Mouse (Mus musculus): Measurements from ENCODE around the gene Fam71f2. TPM values are rescaled to one million over a fixed set of nuclear protein-coding genes. Genes with fewer than 3 reads are reported as not detected.

Gene Fam71f2
- polyA plus RNA-seq, 1 experiment from 2014 or later = 0.43 TPM

GRCm38 (mm10) chr6:29278513-29279267 is 703 bp upstream of the Fam71f2 start:
- Histone ChIP-seq H3K4me1 (0 out of 2 replicates have a peak, but pooled peaks cover 4% of the 10 kb centered on the region), H3K36me3 (peaks cover 12% of the 10 kb centered on the region; the same call in 1 of the 2 replicates), H3K4me2 (replicated peaks) (no peak overlapping the region), H3K27ac (replicated peaks) (no peak overlapping the region), H3K4me3 (replicated peaks) (no peak overlapping the region), H3K9ac (no peak overlapping the region), H3K27me3 (no peaks in the 10 kb centered on the region), H3K9me3 (replicated peaks) (no peaks in the 10 kb centered on the region)
- WGBS = 30% methylated on average over 8 of the region's 8 CpGs
- ATAC-seq (ENCODE audit: insufficient number of reproducible peaks, low FRiP score, low TSS enrichment, low read depth) = no peak

- Histone ChIP-seq H3K9ac (no peak overlapping the region), H3K27ac (replicated peaks) (no peak overlapping the region), H3K4me3 (replicated peaks) (no peak overlapping the region), H3K9me3 (replicated peaks) (no peaks in the 10 kb centered on the region), H3K4me1 (no peaks in the 10 kb centered on the region), H3K36me3 (0 out of 2 replicates have a peak, but pooled peaks cover 2% of the 10 kb centered on the region), H3K27me3 (no peaks in the 10 kb centered on the region), H3K4me2 (replicated peaks) (no peak overlapping the region)
- WGBS = 33% methylated on average over 7 of the region's 7 CpGs
- no peak for ATAC-seq (ENCODE audit: insufficient number of reproducible peaks, low FRiP score, low TSS enrichment, low read depth)
Observed at GRCm38 (mm10) chr6:29280671-29281070, 1.3 kb downstream of the Fam71f2 start.

- Histone ChIP-seq H3K27me3 (no peaks in the 10 kb centered on the region), H3K9ac (no peak overlapping the region), H3K9me3 (replicated peaks) (no peaks in the 10 kb centered on the region), H3K36me3 (no peaks in the 10 kb centered on the region), H3K4me2 (replicated peaks) (no peak overlapping the region), H3K4me3 (replicated peaks) (no peak overlapping the region), H3K4me1 (no peaks in the 10 kb centered on the region), H3K27ac (replicated peaks) (no peak overlapping the region)
- ATAC-seq (ENCODE audit: insufficient number of reproducible peaks, low FRiP score, low TSS enrichment, low read depth) = no peak
- 62% methylated on average over 7 of the region's 7 CpGs for WGBS
Observed at GRCm38 (mm10) chr6:29286870-29287269, 7.5 kb downstream of the Fam71f2 start.

- H3K36me3 ChIP-seq = no peaks in the 10 kb centered on the region
- H3K4me2 ChIP-seq (replicated peaks) = no peak overlapping the region
- H3K4me1 ChIP-seq = no peaks in the 10 kb centered on the region
- H3K9ac ChIP-seq = no peak overlapping the region
- H3K4me3 ChIP-seq (replicated peaks) = no peak overlapping the region
- no peak for ATAC-seq (ENCODE audit: insufficient number of reproducible peaks, low FRiP score, low TSS enrichment, low read depth)
- no peaks in the 10 kb centered on the region for H3K27me3 ChIP-seq
- no peaks in the 10 kb centered on the region for H3K9me3 ChIP-seq (replicated peaks)
- H3K27ac ChIP-seq (replicated peaks) = no peak overlapping the region
- WGBS = 35% methylated on average over 6 of the region's 6 CpGs
Observed at GRCm38 (mm10) chr6:29287481-29287880, 8.1 kb downstream of the Fam71f2 start.

- ATAC-seq (ENCODE audit: insufficient number of reproducible peaks, low FRiP score, low TSS enrichment, low read depth) = no peak
- no peak overlapping the region for H3K27ac ChIP-seq (replicated peaks)
- H3K4me2 ChIP-seq (replicated peaks) = no peak overlapping the region
- no peaks in the 10 kb centered on the region for H3K4me1 ChIP-seq
- no peaks in the 10 kb centered on the region for H3K36me3 ChIP-seq
- H3K4me3 ChIP-seq (replicated peaks) = no peak overlapping the region
- no peaks in the 10 kb centered on the region for H3K27me3 ChIP-seq
- no peak overlapping the region for H3K9ac ChIP-seq
- WGBS = 72% methylated on average over 5 of the region's 5 CpGs
- H3K9me3 ChIP-seq (replicated peaks) = no peaks in the 10 kb centered on the region
Observed at GRCm38 (mm10) chr6:29287944-29288343, 8.6 kb downstream of the Fam71f2 start.

- Histone ChIP-seq H3K9ac (no peak overlapping the region), H3K9me3 (replicated peaks) (no peaks in the 10 kb centered on the region)
- WGBS = 66% methylated on average over 6 of the region's 6 CpGs
Observed at GRCm38 (mm10) chr6:29288651-29289050, 9.3 kb downstream of the Fam71f2 start.

GRCm38 (mm10) chr6:29299112-29299511 is 19.7 kb downstream of the Fam71f2 start:
- no peak overlapping the region for H3K4me2 ChIP-seq (replicated peaks)
- H3K27ac ChIP-seq (replicated peaks) = no peak overlapping the region
- WGBS = 41% methylated on average over 2 of the region's 2 CpGs
- H3K36me3 ChIP-seq = no peaks in the 10 kb centered on the region
- H3K9ac ChIP-seq = no peak overlapping the region
- no peaks in the 10 kb centered on the region for H3K9me3 ChIP-seq (replicated peaks)
- H3K4me1 ChIP-seq = no peaks in the 10 kb centered on the region
- ATAC-seq (ENCODE audit: insufficient number of reproducible peaks, low FRiP score, low TSS enrichment, low read depth) = no peak
- H3K4me3 ChIP-seq (replicated peaks) = no peak overlapping the region
- H3K27me3 ChIP-seq = no peaks in the 10 kb centered on the region

More at GRCm38 (mm10) chr6:29288651-29289050, 9.3 kb downstream of the Fam71f2 start:
- Histone ChIP-seq H3K4me2 (replicated peaks) (no peak overlapping the region), H3K36me3 (no peaks in the 10 kb centered on the region), H3K4me3 (replicated peaks) (no peak overlapping the region), H3K27ac (replicated peaks) (no peak overlapping the region), H3K27me3 (no peaks in the 10 kb centered on the region), H3K4me1 (no peaks in the 10 kb centered on the region)
- no peak for ATAC-seq (ENCODE audit: insufficient number of reproducible peaks, low FRiP score, low TSS enrichment, low read depth)

- ATAC-seq (ENCODE audit: insufficient number of reproducible peaks, low FRiP score, low TSS enrichment, low read depth) = no peak
- H3K4me1 ChIP-seq = no peaks in the 10 kb centered on the region
- H3K36me3 ChIP-seq = no peaks in the 10 kb centered on the region
- H3K4me2 ChIP-seq (replicated peaks) = no peak overlapping the region
- H3K9me3 ChIP-seq (replicated peaks) = no peaks in the 10 kb centered on the region
- H3K9ac ChIP-seq = no peak overlapping the region
- H3K27ac ChIP-seq (replicated peaks) = no peak overlapping the region
- H3K27me3 ChIP-seq = no peaks in the 10 kb centered on the region
- H3K4me3 ChIP-seq (replicated peaks) = no peak overlapping the region
Observed at GRCm38 (mm10) chr6:29303251-29303650, 23.9 kb downstream of the Fam71f2 start.

GRCm38 (mm10) chr6:29303726-29304125 is 24.3 kb downstream of the Fam71f2 start:
- Histone ChIP-seq H3K4me2 (replicated peaks) (no peak overlapping the region), H3K27ac (replicated peaks) (no peak overlapping the region), H3K27me3 (no peaks in the 10 kb centered on the region), H3K4me1 (no peaks in the 10 kb centered on the region), H3K9ac (no peak overlapping the region), H3K36me3 (no peaks in the 10 kb centered on the region), H3K9me3 (replicated peaks) (no peaks in the 10 kb centered on the region), H3K4me3 (replicated peaks) (no peak overlapping the region)
- ATAC-seq (ENCODE audit: insufficient number of reproducible peaks, low FRiP score, low TSS enrichment, low read depth) = no peak
- 44% methylated on average over 5 of the region's 5 CpGs for WGBS

GRCm38 (mm10) chr6:29305462-29305861 is 26.1 kb downstream of the Fam71f2 start:
- Histone ChIP-seq H3K27ac (replicated peaks) (no peak overlapping the region), H3K4me1 (no peaks in the 10 kb centered on the region), H3K36me3 (no peaks in the 10 kb centered on the region), H3K4me2 (replicated peaks) (no peak overlapping the region), H3K9ac (no peak overlapping the region), H3K27me3 (no peaks in the 10 kb centered on the region), H3K9me3 (replicated peaks) (no peaks in the 10 kb centered on the region), H3K4me3 (replicated peaks) (no peak overlapping the region)
- ATAC-seq (ENCODE audit: insufficient number of reproducible peaks, low FRiP score, low TSS enrichment, low read depth) = no peak
- WGBS = 89% methylated on average over 4 of the region's 4 CpGs

GRCm38 (mm10) chr6:29308846-29309605 is 29.6 kb downstream of the Fam71f2 start:
- H3K4me3 ChIP-seq (replicated peaks) = no peak overlapping the region
- H3K27me3 ChIP-seq = no peaks in the 10 kb centered on the region
- H3K4me1 ChIP-seq = no peaks in the 10 kb centered on the region
- WGBS = 86% methylated on average over 16 of the region's 16 CpGs
- H3K4me2 ChIP-seq (replicated peaks) = no peak overlapping the region
- H3K36me3 ChIP-seq = no peaks in the 10 kb centered on the region
- no peak overlapping the region for H3K27ac ChIP-seq (replicated peaks)
- no peak for ATAC-seq (ENCODE audit: insufficient number of reproducible peaks, low FRiP score, low TSS enrichment, low read depth)
- H3K9me3 ChIP-seq (replicated peaks) = no peaks in the 10 kb centered on the region
- H3K9ac ChIP-seq = no peak overlapping the region

All from embryonic facial prominence, embryonic 15.5 days (tissue).